Mouse (Mus musculus) spleen, adult 12 weeks (tissue): ENCODE results near the gene Mlst8.

Experiments used
- DNase-seq: peaks from one replicate; pipeline ENCODE4 v3.0.0; 2022; ENCODE audit warnings: low spot score

Mlst8 gene

DNA sequence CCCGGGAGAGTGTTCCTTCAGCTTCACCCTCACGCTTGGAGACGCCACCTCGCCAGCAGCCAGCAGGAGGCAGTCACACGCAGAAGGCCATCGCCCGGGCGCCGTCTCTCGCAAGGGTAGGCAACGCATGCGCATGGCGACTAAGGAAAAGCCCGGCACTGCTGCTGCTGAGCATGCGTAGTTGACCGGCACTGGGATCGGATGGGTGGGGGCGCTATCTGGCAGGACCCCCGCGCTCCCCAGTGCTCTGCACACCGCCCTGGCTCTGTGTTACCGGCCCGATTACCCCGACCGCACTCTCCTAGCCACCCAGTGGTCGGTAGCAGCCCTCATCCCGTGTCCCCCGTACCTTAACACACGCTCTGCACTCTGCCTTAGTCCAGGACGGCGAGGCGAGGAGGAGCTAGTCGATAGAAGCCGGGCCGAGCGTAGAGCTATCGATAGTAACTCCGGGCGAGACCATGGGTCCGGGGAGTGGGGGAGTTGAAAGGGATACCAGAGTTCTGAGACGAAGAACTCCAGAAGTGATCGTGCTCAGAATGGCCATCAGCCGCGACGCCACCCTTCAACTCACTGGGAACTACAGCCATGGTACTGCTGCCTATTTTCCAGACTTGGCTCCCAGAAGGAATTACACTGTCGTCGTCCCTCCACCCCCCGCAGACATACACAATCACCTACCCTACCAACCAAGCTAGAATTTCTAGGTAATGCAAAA is at the start of gene Mlst8:
Gene Mlst8, minus strand, starts transcription at position 416 of the 718 bp plus-strand sequence.
- peak; percentile 97 for DNase-seq

DNA sequence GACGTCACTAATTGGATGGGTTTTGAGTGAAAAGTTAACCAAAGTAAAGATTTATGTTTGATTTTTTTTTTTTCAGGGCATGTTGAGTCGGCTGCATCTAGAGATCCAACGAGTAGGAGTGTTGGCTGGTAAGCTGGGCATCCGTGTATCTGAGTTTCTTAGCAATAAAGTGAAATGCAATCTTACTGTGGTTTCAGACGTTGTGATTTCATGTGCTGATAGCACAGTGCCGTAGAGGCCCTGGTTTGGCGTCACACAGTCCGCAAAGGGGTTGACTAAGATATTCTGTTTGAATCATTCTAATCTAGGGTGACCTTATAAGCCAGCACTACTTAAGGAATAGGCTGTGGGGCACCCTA is 49.7 kb upstream of the Mlst8 start:
- no peak for DNase-seq

DNA sequence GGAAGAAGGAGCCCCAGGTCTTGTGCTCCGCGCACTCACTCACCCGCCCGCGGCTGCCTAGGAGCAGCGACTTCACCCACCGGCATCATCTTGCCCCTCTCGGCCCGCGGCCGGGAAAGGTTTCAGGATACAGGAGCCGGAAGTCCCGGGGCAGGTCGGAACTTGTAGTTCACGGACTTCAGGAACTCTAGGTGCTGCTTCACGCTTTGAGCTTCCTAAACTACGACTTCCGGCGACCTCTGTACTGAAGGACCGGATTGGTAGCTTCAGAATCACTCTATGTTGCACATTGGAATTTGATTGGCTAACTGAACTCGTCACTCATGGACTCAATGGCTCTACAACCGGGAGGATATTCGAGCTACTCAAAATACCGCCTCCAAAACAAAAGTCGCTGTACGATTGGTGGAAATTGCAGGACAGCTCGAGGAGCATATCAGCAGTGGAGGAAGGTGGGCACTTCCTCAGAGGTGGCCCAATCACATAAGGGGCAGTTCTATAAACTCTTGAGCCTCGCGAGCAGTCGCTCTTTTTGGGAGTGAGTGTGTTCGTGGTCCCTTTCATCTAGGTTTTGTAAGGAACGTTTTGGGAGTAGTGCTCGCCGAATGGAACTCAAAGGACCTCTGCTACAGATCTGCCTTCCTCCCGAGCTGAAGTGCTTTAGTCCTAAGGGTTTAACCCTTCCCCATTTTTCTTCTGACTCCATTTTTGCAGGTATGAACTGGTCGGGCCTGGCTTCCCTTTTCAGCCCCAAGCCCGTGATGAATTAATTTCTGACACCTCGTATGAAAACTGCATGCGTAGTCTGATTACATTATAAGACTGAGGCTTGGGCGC is 49.1 kb upstream of the Mlst8 start, which contains the start of gene Traf7:
Gene Traf7, minus strand, starts transcription at position 216 of the 837 bp plus-strand sequence.
- peak; percentile 80 for DNase-seq

DNA sequence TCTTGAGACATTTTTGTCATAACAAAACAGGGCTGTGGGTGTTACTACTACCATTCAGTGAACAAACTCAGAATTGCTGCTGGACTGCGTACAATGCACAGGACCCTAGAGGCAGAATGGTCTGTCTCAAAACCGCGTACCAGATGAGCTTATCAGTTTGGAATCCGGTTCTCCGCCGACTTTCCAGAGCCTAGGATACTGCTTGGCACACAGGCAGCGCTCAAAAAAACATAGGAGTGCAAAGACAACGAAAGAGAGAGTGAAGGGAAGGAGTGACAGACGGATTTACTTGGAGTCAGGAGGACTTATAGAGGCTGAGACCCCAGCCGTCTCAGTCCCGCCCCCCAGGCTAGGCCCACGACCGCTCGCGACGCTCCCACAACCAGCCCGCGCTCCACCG is 48.4 kb upstream of the Mlst8 start:
- no peak for DNase-seq

DNA sequence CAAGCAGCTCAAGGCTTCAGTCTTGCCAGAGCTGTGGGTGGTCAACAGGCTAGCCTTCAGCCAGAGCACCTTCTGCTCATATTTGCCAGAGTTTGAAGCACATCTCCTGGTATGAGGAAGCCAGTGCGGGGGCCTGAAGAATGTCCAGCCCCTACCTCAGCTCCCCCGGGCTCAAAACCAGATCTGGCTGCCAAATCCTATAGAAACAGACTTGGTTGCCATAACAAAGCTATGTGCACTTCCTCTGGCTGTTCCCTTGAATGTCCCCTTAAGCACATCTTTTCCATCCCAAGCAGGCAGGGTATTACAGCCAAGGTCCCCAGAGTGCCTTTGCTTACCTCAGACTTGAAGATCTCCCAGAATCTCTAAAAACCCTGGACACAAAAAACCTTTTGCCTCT is 45.9 kb upstream of the Mlst8 start:
- no peak for DNase-seq

DNA sequence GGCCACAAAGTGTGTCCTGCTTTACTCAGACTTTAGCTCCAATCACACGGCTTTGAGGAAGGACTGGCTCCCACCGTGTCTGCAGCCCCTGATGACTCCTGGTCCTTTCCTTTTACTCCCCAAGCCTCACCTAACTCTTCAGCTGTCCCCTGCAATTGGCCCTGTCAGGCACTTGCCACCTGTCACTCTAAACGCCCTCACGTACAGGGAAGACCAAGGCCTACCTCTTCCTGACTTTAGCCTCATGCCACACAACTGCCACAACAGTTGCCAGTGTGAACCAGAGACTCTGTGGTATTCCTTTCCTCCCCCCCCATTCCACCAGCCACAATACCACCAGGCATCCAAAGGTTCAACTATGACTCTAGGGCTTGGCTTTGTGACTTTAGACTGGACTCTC is 41.6 kb upstream of the Mlst8 start:
- no peak for DNase-seq

DNA sequence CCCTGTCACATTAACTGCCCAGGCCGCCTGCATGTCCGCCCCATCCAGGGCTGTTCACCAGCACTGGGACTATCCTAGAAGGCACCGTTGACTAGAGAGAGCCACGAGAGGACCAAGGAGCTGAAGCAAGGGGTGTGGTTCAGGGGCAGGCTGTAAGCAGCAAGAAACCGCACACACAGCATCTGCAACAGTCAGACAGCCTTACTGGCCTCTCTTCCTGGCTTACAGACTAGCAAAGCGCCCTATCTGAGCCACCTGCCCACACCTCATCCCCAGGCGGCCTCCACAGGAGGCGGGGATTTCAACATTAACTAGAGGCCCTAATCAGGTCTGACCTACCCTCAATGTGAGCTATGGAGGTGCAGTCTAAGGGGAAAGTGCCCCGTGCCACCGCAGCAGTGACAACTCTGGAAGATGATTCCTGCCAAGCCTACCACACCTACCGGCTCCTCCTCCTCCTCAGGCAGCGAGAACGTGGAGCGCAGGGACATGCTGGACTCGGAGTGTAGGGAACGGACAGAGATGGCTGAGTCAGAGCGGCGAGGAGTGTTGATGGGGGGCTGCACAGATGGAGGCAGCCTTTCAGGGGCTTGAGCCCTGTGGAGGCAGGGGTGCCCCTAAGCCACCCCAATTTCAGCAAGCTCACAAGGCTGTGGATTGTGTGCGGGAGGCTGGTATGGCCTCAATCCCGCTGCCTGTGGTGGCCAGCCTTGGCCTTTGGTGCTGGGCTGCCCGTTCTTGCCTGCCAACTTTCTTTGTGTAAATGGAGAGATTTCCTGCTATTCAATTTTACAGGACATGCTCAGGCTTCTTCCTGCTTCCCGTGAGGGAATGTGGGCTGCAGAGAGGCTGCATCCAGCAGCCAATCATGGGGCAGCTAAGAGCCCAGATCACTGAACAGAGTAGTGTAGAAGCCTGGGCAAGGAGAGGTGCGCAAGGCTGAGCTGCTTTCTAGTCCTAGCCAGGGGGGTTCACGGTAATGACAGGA is 35.7 kb upstream of the Mlst8 start:
- DNase-seq = no peak

DNA sequence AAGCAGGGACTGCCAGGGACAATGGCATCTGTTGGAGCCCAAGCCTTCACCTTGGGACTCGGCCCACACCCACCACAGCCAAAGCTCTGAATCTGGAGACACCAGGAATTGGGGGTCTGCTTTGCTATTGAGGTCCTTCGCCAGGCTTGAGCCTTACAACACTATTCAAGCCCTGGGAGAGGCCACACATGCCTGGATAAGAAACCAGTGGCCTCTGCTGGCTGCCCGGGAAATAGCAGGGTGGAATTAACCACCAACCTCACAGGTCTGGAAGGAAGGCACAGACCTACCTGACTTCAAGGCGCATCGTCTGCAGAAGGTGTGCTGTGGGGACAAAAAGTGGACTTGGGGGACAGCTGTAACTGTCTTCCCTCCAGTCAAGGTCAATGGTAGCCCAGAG is 34.7 kb upstream of the Mlst8 start:
- no peak for DNase-seq

DNA sequence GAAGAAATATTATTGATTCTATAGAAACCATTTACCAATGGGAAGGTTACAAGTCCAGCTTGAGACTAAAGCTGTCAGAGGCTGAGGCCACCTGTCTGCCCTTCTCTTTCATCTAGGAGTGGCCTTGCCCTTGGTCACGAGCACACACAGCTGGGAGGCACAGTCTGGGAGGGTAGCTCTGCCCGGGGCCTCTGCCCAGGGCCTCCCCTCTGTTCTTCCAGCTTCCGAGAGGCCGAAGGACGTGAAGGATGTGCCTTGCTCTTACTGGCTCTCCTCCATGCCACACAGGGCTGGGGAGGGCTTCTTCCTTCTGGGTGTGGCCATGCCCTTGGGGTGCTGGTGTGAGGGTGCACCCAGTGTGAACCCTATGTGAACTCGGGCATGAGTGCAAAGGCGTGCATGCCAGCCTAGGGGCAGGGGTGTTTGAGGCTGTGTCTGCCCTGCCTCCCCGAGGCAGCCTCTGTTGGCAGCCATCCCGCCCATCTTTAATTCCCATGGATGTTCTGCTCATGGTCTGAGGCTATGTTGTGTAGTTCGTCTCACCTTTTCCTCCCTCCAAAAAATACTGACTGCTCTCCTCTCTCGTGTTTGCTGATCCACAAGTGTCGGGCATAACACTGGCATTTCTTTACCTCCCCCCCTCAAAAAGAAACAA is 29.1 kb upstream of the Mlst8 start:
- DNase-seq = no peak

DNA sequence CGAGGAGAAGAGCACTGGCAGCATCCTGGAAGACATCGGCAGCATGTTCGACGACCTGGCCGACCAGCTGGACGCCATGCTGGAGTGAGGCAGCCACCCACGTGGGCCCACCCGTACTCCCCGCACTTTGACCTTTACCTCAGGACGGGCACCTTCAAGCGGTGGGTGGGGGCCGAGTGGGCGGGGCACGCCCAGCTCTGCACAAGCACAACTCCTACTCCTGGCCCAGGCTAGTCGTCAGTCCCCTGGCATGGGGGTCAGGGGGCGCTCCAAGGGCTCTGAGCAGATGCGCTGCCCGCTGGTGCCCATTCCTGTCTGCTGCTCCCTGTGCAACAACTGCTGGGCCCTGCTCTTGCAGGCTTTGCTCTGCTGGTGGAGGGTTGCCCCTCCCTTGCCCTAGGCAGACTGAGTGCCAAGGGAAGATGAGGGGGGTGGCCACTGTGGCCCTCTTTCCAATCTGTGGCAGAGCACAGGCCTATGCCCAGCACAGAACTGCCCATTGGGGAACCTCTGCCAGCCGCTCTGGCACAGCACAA is 28.3 kb upstream of the Mlst8 start:
- no peak for DNase-seq

DNA sequence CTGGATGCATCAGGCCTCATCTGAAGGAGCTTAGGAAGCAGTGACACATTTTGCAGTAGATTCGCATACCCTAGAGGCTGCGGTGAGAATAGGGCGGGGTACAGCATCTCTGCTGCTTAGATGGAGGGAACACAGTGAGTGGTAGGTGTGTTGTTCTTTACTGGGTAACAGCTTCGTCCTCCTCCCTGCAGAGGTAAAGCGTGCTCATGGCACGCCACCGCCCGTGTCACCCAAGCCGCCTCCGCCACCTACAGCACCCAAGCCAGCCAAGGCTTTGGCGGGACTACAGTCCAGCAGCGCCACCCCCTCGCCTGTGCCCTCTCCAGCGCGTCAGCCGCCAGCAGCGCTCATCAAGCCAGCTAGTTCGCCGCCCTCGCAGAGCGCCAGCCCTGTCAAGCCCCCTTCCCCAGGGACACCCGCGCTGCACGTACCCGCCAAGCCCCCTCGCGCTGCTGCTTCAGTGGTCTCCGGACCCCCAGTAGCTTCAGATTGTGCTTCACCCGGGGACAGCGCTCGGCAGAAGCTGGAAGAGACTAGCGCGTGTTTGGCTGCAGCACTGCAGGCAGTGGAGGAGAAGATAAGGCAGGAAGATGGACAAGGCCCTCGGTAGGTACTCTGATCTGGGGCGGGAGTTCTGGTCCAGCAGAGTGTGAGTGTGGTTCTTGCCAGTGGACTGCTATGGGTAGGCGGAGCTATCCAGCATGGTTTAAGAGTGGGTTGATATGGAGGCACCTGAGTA is 27.6 kb upstream of the Mlst8 start:
- no peak for DNase-seq

DNA sequence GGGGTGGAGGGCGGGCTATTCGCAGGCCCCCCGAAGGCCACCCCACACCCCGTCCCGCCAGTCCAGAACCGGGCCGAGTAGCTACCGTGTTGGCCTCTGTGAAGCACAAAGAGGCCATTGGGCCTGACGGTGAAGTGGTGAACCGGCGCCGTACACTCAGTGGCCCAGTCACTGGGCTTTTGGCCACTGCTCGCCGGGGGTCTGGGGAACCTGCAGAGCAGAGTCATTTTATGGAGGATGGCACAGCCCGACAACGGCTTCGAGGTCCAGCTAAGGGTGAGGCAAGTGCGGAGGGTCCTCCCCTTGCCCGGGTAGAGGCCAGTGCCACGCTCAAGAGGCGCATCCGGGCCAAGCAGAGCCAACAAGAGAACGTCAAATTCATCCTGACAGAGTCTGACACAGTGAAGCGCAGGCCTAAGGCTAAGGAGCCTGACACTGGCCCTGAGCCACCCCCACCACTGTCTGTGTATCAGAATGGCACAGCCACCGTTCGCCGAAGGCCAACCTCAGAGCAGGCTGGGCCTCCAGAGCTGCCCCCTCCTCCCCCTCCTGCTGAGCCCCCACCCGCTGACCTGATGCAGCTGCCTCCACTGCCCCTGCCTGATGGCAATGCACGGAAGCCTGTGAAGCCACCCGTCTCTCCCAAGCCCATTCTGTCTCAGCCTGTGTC is 26.5 kb upstream of the Mlst8 start:
- no peak for DNase-seq

DNA sequence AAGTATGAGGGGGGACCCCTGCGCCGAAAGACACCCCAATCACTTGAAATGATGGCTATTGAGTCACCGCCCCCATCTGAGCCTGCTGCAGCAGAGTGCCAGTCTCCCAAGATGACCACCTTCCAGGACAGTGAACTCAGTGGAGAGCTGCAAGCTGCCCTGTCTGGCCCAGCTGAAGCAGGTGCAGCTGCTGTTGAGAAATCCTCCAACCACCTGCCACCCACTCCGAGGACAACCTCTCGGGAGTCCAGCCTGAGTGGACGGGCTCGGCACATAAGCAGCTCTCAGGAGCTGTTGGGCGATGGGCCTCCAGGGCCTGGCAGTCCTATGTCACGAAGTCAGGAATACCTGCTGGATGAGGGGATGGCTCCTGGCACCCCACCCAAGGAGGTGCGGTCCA is 25.2 kb upstream of the Mlst8 start:
- no peak for DNase-seq

DNA sequence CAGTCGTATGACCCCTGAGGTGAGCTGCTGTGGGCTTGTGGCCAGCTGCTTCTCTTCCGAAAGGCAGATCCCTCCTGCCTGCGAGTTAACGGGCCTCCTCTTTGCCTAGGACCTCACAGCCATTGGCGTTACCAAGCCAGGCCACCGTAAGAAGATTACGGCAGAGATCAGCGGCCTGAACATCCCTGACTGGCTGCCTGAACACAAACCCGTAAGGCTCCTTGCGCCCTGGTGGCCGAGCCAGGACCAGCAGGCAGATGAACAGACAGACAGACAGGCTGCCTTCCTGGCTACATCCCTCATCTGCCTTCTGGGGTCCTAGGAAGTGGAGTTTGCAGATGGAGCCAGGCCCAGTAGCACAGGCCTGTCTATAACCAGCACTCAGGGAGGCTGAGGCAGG is 23.3 kb upstream of the Mlst8 start:
- no peak for DNase-seq

DNA sequence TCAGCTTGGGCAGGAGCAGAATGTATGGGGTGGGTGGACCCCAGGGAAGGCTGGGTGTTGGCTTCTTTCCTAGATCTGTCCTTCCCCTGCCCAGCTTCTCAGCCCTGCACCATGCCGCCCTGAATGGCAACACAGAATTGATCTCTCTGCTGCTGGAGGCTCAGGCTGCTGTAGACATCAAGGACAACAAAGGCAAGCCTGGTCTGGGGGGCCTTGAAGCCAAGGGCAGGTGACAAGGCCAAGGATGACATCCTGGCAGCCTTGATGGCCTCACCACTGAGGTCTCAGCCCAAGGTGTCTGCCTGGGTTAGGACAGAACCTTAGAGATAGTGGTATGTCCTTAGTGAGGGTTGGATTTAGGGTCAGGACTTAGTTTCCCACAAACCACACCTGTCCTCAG is 17.1 kb upstream of the Mlst8 start:
- no peak for DNase-seq

DNA sequence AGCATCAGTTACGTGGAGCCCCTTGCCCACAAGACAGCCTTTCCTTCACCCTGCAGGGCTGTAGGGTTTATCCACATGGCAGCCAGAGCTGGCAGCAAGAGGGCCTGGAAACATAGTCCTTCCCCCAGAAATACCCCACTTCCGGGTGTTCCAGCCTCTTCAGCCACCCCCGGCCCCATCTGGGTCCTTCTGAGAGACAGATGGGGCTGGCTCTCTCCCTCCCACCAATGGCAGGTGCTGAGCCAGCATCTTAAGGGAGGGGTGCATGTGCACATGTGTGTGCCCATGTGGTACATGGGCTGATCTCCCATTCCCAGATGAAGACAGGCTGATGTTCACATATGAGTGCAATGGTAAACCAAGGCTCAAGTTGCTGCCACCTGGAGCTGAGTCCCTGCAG is 16.6 kb upstream of the Mlst8 start:
- DNase-seq = no peak

DNA sequence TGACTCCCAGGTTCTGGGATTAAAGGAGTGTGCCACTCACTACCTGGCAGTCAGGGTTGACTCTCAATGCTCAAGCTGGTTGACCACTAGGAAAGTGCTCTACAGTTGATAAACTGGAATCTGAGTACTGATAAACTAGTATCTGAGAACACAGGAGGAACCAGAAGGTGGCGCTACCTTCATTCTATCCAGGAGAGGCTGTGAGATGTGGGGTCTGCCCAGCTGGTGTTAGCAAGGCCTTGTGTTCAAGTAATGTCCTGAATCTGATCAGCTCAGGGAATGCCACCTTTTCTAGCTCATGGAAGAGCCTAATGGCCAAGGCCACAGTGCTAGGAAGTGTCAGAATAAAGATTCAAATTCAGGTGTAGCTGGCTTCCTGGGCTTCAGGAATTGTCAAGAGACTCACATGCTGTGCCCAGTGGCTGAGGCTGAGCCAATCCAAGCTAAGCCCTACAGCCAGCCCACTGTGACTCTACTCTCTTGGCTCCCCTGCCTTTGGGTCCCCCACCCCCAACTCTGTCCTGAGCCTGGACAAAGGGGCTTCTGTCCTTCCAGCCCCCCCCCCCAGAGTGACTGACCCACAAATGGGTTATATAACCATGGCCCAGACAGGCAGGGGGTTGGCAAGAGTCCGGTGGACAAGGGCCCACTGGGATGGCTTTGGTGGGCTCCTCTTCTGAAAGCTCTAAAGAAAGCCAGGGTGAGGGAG is 15.9 kb upstream of the Mlst8 start:
- no peak for DNase-seq

DNA sequence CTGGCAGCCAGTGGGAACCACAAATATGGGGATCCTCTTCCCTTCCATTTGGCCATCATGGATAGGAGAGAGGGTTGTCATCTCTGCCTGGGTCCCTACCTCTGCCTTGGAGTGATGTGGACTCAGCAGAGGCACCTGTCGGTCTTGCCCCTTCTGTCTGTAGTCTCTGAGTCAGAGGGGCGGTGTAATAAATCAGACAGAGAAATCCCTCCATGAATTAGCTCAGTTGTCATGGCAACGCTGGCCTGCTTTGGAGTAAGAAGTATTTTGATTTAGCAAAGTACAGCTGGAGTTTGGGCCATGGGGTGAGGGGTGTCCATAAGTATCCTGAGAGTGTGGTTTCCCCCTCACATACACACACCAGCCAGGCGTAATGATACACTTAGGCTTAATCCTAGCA is 11.5 kb upstream of the Mlst8 start:
- no peak for DNase-seq

DNA sequence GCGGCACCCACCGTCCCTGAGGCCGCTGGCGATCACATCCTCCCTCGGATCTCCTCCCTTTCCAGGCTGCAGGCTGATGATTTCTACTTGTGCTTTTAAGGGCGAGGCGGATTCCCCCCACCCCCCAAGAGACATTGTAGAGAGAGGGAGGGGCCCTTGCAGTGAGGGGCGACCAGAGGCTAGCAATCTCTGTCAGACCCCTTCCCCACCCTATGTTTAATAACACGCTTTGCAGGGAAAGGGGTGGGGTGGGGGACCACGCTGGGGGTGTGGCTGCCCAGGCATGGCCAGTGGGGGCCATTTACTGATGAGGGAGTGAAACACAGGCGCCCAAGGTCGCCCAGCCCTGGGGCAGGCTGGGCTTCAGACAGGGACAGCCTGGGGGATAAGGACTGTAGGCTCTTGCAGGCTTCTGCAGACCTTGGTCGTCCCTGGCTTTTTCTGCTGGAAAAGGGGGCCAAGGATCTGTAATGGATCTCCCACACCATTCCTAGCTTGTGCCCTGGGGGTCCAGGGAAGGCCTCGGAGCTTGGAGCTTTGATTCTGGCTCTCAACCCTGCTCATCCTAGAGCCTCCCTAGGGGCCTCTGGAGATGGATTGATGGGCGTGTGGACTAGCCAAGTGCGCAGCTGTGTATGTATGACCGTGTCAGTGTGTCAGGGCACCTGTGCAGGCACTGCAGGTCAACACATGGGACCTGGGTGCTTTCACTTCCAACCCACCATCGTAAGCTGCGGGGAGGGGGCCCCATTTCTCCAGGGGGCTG is 10.6 kb upstream of the Mlst8 start:
- no peak for DNase-seq
